Mouse (Mus musculus) bone marrow, adult 2 months (tissue): Measurements from ENCODE around the gene Map4k5.
A peak's percentile ranks its signal among the peaks of the same experiment; 100 is the strongest.

Experiments
- CTCF ChIP-seq: fragments of 200-500 bp; IDR thresholded peaks from 2 replicates; pipeline ENCODE4 v1.5.1; 2011; ENCODE audit warnings: low read length, control low read depth; ENCODE audit not compliant: control insufficient read depth, insufficient read depth
- POLR2A ChIP-seq: fragments of 200-500 bp; IDR thresholded peaks from 2 replicates; pipeline ENCODE4 v1.6.1; 2011; ENCODE audit warnings: low read depth, mild to moderate bottlenecking, control low read depth, low read length, borderline replicate concordance; ENCODE audit not compliant: control insufficient read depth

DNA sequence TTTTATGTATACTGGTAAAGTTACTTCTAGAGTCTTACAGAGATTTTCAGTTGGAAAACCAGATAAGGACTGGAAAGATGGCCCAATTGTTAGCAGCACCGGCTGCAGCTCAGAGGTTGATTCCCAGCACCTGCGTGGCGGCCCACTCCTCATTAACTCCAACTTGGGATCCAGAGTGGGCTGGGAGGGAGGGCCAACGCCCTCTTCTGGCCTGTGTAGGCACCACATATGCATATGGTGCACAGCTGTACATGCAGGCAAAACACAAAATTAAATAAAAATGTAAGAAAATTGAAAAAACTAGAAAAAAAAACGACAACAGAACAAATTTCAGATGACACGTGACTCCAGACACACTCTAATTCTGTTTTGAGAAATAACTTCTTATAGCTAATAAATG is 927 bp upstream of the Map4k5 start:
- TF ChIP-seq CTCF = peak; percentile 30; the same call in 1 of the 2 replicates
- no peak for TF ChIP-seq POLR2A
